ENCODE assay signal across 25 mouse cellular contexts in the genomic region with DNA sequence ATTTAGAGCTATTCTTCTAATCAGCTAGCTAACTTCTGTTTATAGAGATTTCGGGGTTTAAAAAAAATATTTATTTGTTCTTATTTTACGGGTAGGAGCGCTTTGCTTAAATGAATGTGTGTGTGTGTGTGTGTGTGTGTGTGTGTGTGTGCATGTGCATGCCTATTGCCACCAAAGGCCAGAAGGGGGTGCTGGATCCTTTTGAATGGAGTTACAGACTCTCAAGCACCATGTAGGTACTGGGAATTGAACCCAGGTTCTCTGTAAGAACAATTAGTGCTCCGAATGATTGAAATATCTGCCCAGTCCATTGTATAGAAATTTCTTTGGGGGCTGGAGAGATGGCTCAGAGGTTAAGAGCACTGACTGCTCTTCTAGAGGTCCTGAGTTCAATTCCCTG. TPM values are rescaled to one million over a fixed set of nuclear protein-coding genes. Genes with fewer than 3 reads are reported as not detected.
A peak's percentile ranks its signal among the peaks of the same experiment; 100 is the strongest.
DNase-seq lines count a peak whose midpoint lies in the region; ATAC-seq and TF ChIP-seq lines count a peak whose summit lies in the region.
"Had no signal": no experiment of that assay in that cellular context is flagged by ENCODE, and none has a peak within 500 bp of the region (broad histone marks: within the 10 kb centered on the region; RNA-seq: fewer than 3 reads in every experiment).

No protein-coding gene starts in this region.

- H3K4me2 ChIP-seq in liver, postnatal 0 days (ENCODE audit: low read depth, low read length): no peak overlapping the region
- no peak overlapping the region for H3K4me2 ChIP-seq in liver, embryonic 12.5 days
- H3K4me2 ChIP-seq in lung, postnatal 0 days (replicated peaks; ENCODE audit: low read depth, low read length): no peak overlapping the region
- H3K4me2 ChIP-seq: embryonic facial prominence, embryonic 12.5 days; forebrain, embryonic 13.5 days; forebrain, embryonic 15.5 days had no signal

- H3K9me3 ChIP-seq in liver, postnatal 0 days (ENCODE audit: low read length): no peaks in the 10 kb centered on the region
- no peaks in the 10 kb centered on the region for H3K9me3 ChIP-seq in liver, embryonic 12.5 days (replicated peaks)
- H3K9me3 ChIP-seq in lung, postnatal 0 days (ENCODE audit: low read length): no peaks in the 10 kb centered on the region
- H3K9me3 ChIP-seq: embryonic facial prominence, embryonic 10.5 days; embryonic facial prominence, embryonic 12.5 days; forebrain, embryonic 13.5 days; forebrain, embryonic 15.5 days had no signal

- no peak overlapping the region for H3K27ac ChIP-seq in liver, postnatal 0 days (ENCODE audit: low read depth)
- H3K27ac ChIP-seq in liver, embryonic 12.5 days: no peak overlapping the region
- H3K27ac ChIP-seq in lung, postnatal 0 days (ENCODE audit: low read length): no peak overlapping the region
- H3K27ac ChIP-seq: embryonic facial prominence, embryonic 10.5 days; embryonic facial prominence, embryonic 12.5 days; forebrain, embryonic 13.5 days; forebrain, embryonic 15.5 days had no signal

- no peak overlapping the region for H3K4me3 ChIP-seq in liver, postnatal 0 days (ENCODE audit: low read depth, low read length)
- no peak overlapping the region for H3K4me3 ChIP-seq in liver, embryonic 12.5 days
- no peak overlapping the region for H3K4me3 ChIP-seq in lung, postnatal 0 days (ENCODE audit: low read depth, low read length)
- H3K4me3 ChIP-seq: embryonic facial prominence, embryonic 10.5 days; embryonic facial prominence, embryonic 12.5 days; forebrain, embryonic 13.5 days; forebrain, embryonic 15.5 days had no signal

- no peaks in the 10 kb centered on the region for H3K27me3 ChIP-seq in liver, postnatal 0 days (ENCODE audit: insufficient read depth, low read length)
- H3K27me3 ChIP-seq in liver, embryonic 12.5 days (replicated peaks): no peaks in the 10 kb centered on the region
- H3K27me3 ChIP-seq in lung, postnatal 0 days (replicated peaks; ENCODE audit: insufficient read depth, low read length): no peaks in the 10 kb centered on the region
- H3K27me3 ChIP-seq: embryonic facial prominence, embryonic 12.5 days; forebrain, embryonic 13.5 days; forebrain, embryonic 15.5 days had no signal

- no peaks in the 10 kb centered on the region for H3K36me3 ChIP-seq in liver, postnatal 0 days (replicated peaks; ENCODE audit: insufficient read depth, low read length)
- peaks cover 3% of the 10 kb centered on the region; the same call in 1 of the 2 replicates for H3K36me3 ChIP-seq in liver, embryonic 12.5 days
- no peaks in the 10 kb centered on the region for H3K36me3 ChIP-seq in lung, postnatal 0 days (ENCODE audit: insufficient read depth, low read length)
- H3K36me3 ChIP-seq: embryonic facial prominence, embryonic 10.5 days; embryonic facial prominence, embryonic 12.5 days; forebrain, embryonic 15.5 days; G1E had no signal

- 82% methylated on average over 4 of the region's 4 CpGs for WGBS in liver, postnatal 0 days (ENCODE audit: insufficient replicate concordance)
- 74% methylated on average over 4 of the region's 4 CpGs for WGBS in liver, embryonic 12.5 days (ENCODE audit: insufficient replicate concordance)
- 90% methylated on average over 4 of the region's 4 CpGs for WGBS in lung, postnatal 0 days

- DNase-seq in liver, postnatal 0 days: no peak
- DNase-seq in lung, postnatal 0 days (ENCODE audit: low spot score): no peak
- no peak for DNase-seq in lung, postnatal 36 days
- DNase-seq in ES-CJ7 (ENCODE audit: low read depth, low spot score) (peak; percentile 21), R1 (ENCODE audit: low read depth, low spot score) (peak; percentile 29)
- no peak for DNase-seq in layer of hippocampus, adult 18-20 months (ENCODE audit: low spot score in 2 of 2)
- DNase-seq in cerebellum, postnatal 36 days: no peak
- DNase-seq: adrenal gland, adult 2 months; adrenal gland, postnatal 10 days; adrenal gland, postnatal 25 days; cerebellum, adult 11 months; cerebellum, adult 18-20 months; cerebellum, adult 8-10 months; cerebellum, adult 9-11 months; cerebellum, postnatal 14 days; forebrain, postnatal 0 days had no signal

- no peak overlapping the region for H3K9ac ChIP-seq in liver, postnatal 0 days (replicated peaks)
- H3K9ac ChIP-seq in liver, embryonic 12.5 days: no peak overlapping the region
- H3K9ac ChIP-seq in lung, postnatal 0 days (replicated peaks; ENCODE audit: low read depth): no peak overlapping the region
- H3K9ac ChIP-seq: embryonic facial prominence, embryonic 12.5 days; forebrain, embryonic 13.5 days; forebrain, embryonic 15.5 days; forebrain, postnatal 0 days had no signal

- TF ChIP-seq EP300 in liver, postnatal 0 days (IDR thresholded peaks at IDR 0.05; ENCODE audit: low read depth): no peak
- no peak for TF ChIP-seq EP300 in lung, postnatal 0 days (IDR thresholded peaks at IDR 0.05)

- no peak for ATAC-seq in liver, postnatal 0 days
- no peak for ATAC-seq in liver, embryonic 12.5 days
- no peak for ATAC-seq in lung, postnatal 0 days
- ATAC-seq: activated CD4-positive, CD25-positive, alpha-beta regulatory T cell, adult 4 months; forebrain, embryonic 13.5 days; forebrain, embryonic 15.5 days; forebrain, postnatal 0 days; Patski had no signal

- peaks cover 5% of the 10 kb centered on the region; the same call in 1 of the 2 replicates for H3K4me1 ChIP-seq in liver, postnatal 0 days (ENCODE audit: insufficient read depth)
- no peaks in the 10 kb centered on the region for H3K4me1 ChIP-seq in liver, embryonic 12.5 days
- H3K4me1 ChIP-seq in lung, postnatal 0 days (ENCODE audit: insufficient read depth, low read depth, low read length): no peaks in the 10 kb centered on the region
- H3K4me1 ChIP-seq: embryonic facial prominence, embryonic 10.5 days; embryonic facial prominence, embryonic 12.5 days; forebrain, embryonic 13.5 days; forebrain, embryonic 15.5 days had no signal

- TF ChIP-seq CTCF in liver, postnatal 0 days (IDR thresholded peaks at IDR 0.05; ENCODE audit: low read depth): 0 out of 2 replicates have a peak, but pooled peaks have one; percentile 19
- peak; percentile 9; the same call in 1 of the 2 replicates for TF ChIP-seq CTCF in lung, postnatal 0 days (IDR thresholded peaks at IDR 0.05)

RNA-seq across cellular contexts. Expression of gene Foxa2, which starts 37.7 kb away (rescaled TPM):
- polyA plus RNA-seq in liver, postnatal 0 days (2015; fragmentation: Nextera tagmentation; extraction: Ambion mirVana): 10.1 and 12.6 TPM in 2 replicates
- 5.0 and 5.4 TPM in 2 replicates for polyA plus RNA-seq in liver, embryonic 12.5 days (2016; fragmentation: Nextera tagmentation; extraction: Ambion mirVana)
- polyA plus RNA-seq in lung, postnatal 0 days (2015; fragmentation: Nextera tagmentation; extraction: Ambion mirVana): 37.0 and 37.7 TPM in 2 replicates
- total RNA-seq in layer of hippocampus, adult 18-20 months (2021): not detected
- total RNA-seq: adrenal gland, adult 2 months; adrenal gland, postnatal 25 days had no signal
- polyA plus RNA-seq: activated CD4-positive, CD25-positive, alpha-beta regulatory T cell, adult 4 months; cortical plate, adult 2 months; forebrain, embryonic 15.5 days; G1E had no signal

Comparison
In these comparisons a context has a peak if more than half of its experiments do, and no peak if none do; other contexts are left out.
1. DNase-seq: peak in ES-CJ7 (single experiment) and R1 (single experiment); none in liver, postnatal 0 days (single experiment), lung, postnatal 0 days (single experiment), lung, postnatal 36 days (single experiment), layer of hippocampus, adult 18-20 months (0 of 2) and cerebellum, postnatal 36 days (0 of 2).